Mouse (Mus musculus): ENCODE measurements at regions not wholly inside any gene's neighbourhood (a gene's known extent, or its start where the extent isn't known, plus 50 kb on each side); places are given as distances from the start of the nearest gene placed in this dataset.

GRCm38 (mm10) chr16:30652692-30653091, 53.2 kb downstream of the Fam43a start:
- DNase-seq (ENCODE audit: low spot score): no peak

- no peak for DNase-seq (ENCODE audit: low spot score)
Observed at GRCm38 (mm10) chr16:30653806-30654205, 54.3 kb downstream of the Fam43a start.

GRCm38 (mm10) chr16:30654226-30654625, 54.7 kb downstream of the Fam43a start:
- DNase-seq (ENCODE audit: low spot score): no peak

- no peak for DNase-seq (ENCODE audit: low spot score)
Observed at GRCm38 (mm10) chr16:30655798-30656221, 56.3 kb downstream of the Fam43a start.

- no peak for DNase-seq (ENCODE audit: low spot score)
Observed at GRCm38 (mm10) chr16:30656881-30657280, 57.4 kb downstream of the Fam43a start.

GRCm38 (mm10) chr16:30658921-30659320, 59.4 kb downstream of the Fam43a start:
- no peak for DNase-seq (ENCODE audit: low spot score)

GRCm38 (mm10) chr16:30661086-30661977, 61.8 kb downstream of the Fam43a start:
- DNase-seq (ENCODE audit: low spot score): peak; percentile 24

GRCm38 (mm10) chr16:30663055-30663454, 63.5 kb downstream of the Fam43a start:
- DNase-seq (ENCODE audit: low spot score): no peak

- DNase-seq (ENCODE audit: low spot score): no peak
Observed at GRCm38 (mm10) chr16:30663971-30664370, 64.4 kb downstream of the Fam43a start.

- no peak for DNase-seq (ENCODE audit: low spot score)
Observed at GRCm38 (mm10) chr16:30664433-30664832, 64.9 kb downstream of the Fam43a start.

- DNase-seq (ENCODE audit: low spot score): no peak
Observed at GRCm38 (mm10) chr16:30665881-30666280, 66.4 kb downstream of the Fam43a start.

GRCm38 (mm10) chr16:30669883-30670282, 70.4 kb downstream of the Fam43a start:
- no peak for DNase-seq (ENCODE audit: low spot score)

- no peak for DNase-seq (ENCODE audit: low spot score)
Observed at GRCm38 (mm10) chr16:30671584-30671983, 72.1 kb downstream of the Fam43a start.

- no peak for DNase-seq (ENCODE audit: low spot score)
Observed at GRCm38 (mm10) chr16:30672776-30673550, 73.4 kb downstream of the Fam43a start.

- DNase-seq (ENCODE audit: low spot score): no peak
Observed at GRCm38 (mm10) chr16:30673662-30674061, 74.1 kb downstream of the Fam43a start.

- DNase-seq (ENCODE audit: low spot score): no peak
Observed at GRCm38 (mm10) chr16:30675829-30676228, 76.3 kb downstream of the Fam43a start.

- no peak for DNase-seq (ENCODE audit: low spot score)
Observed at GRCm38 (mm10) chr16:30677016-30677415, 77.5 kb downstream of the Fam43a start.

GRCm38 (mm10) chr16:30677896-30678707, 78.6 kb downstream of the Fam43a start:
- DNase-seq (ENCODE audit: low spot score): no peak

GRCm38 (mm10) chr16:30678708-30679492, 79.4 kb downstream of the Fam43a start:
- no peak for DNase-seq (ENCODE audit: low spot score)

- DNase-seq (ENCODE audit: low spot score): no peak
Observed at GRCm38 (mm10) chr16:30679493-30679811, 79.9 kb downstream of the Fam43a start.

- DNase-seq (ENCODE audit: low spot score): no peak
Observed at GRCm38 (mm10) chr16:30681421-30681820, 81.9 kb downstream of the Fam43a start.

Data from layer of hippocampus, adult 9-10 months (tissue).